Comparison of ENCODE assay signal across 29 mouse cellular contexts in the genomic region with DNA sequence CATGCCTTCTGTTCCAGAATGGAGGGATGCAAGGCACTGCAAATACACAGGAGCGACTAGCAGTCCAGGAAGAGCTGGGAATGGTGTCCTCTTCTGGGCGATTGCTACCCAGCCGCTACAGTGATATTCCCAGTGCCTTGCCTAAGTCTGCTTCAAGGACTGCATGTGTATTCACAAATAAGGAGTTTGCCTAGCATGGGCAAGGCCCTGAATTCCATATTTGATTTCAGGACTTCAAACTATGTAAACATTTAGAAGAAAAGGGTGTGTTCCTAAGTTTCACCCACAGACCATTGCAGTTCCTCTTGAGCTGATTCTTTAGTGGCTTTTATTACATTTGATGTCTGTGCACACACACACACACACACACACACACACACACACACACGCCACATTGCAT. TPM values are rescaled to one million over a fixed set of nuclear protein-coding genes. Genes with fewer than 3 reads are reported as not detected.
"Had no signal": no experiment of that assay in that cellular context is flagged by ENCODE, and none has a peak within 500 bp of the region (broad histone marks: within the 10 kb centered on the region; RNA-seq: fewer than 3 reads in every experiment).

No protein-coding gene starts in this region.

- ATAC-seq: forebrain, embryonic 15.5 days; forebrain, postnatal 0 days; hindbrain, postnatal 0 days; intestine, embryonic 16.5 days had no signal

- H3K9ac ChIP-seq: forebrain, embryonic 15.5 days; forebrain, postnatal 0 days; heart, embryonic 13.5 days; heart, embryonic 15.5 days; hindbrain, embryonic 13.5 days; hindbrain, embryonic 15.5 days; kidney, embryonic 15.5 days; limb, embryonic 13.5 days had no signal

- H3K36me3 ChIP-seq: forebrain, embryonic 15.5 days; heart, embryonic 13.5 days; heart, embryonic 15.5 days; hindbrain, embryonic 13.5 days; hindbrain, embryonic 15.5 days; kidney, embryonic 15.5 days; limb, embryonic 13.5 days had no signal

- H3K4me3 ChIP-seq: forebrain, embryonic 15.5 days; heart, adult 2 months; heart, embryonic 13.5 days; heart, embryonic 15.5 days; hindbrain, embryonic 13.5 days; hindbrain, embryonic 15.5 days; kidney, embryonic 15.5 days; limb, embryonic 13.5 days had no signal

- H3K27me3 ChIP-seq: forebrain, embryonic 15.5 days; heart, embryonic 13.5 days; heart, embryonic 15.5 days; hindbrain, embryonic 13.5 days; hindbrain, embryonic 15.5 days; kidney, embryonic 15.5 days had no signal

- H3K4me1 ChIP-seq: forebrain, embryonic 15.5 days had no signal

- H3K4me2 ChIP-seq: forebrain, embryonic 15.5 days; heart, embryonic 11.5 days; heart, embryonic 13.5 days; heart, embryonic 15.5 days; hindbrain, embryonic 13.5 days; hindbrain, embryonic 15.5 days; kidney, embryonic 15.5 days; limb, embryonic 13.5 days had no signal

- DNase-seq: forebrain, postnatal 0 days; gastrocnemius, postnatal 10 days; gastrocnemius, postnatal 36 days; heart, adult 11 months; heart, adult 2 months; heart, postnatal 14 days; heart, postnatal 36 days; kidney, adult 11 months; kidney, adult 2 months; kidney, adult 9 months; kidney, postnatal 14 days; kidney, postnatal 36 days; layer of hippocampus, adult 9-11 months; layer of hippocampus, postnatal 36 days; left cerebral cortex, postnatal 4 days had no signal

- H3K27ac ChIP-seq: forebrain, embryonic 15.5 days; heart, adult 2 months; heart, embryonic 13.5 days; heart, embryonic 15.5 days; hindbrain, embryonic 13.5 days; hindbrain, embryonic 15.5 days; hindbrain, postnatal 0 days; kidney, embryonic 15.5 days; kidney, postnatal 0 days; limb, embryonic 13.5 days had no signal

- H3K9me3 ChIP-seq: forebrain, embryonic 15.5 days; heart, embryonic 13.5 days; heart, embryonic 15.5 days; hindbrain, embryonic 13.5 days; hindbrain, embryonic 15.5 days; kidney, embryonic 15.5 days; limb, embryonic 13.5 days had no signal

RNA-seq across cellular contexts. Expression of gene Apoh, which starts 39.4 kb away (rescaled TPM):
- total RNA-seq: heart, adult 2 months; heart, postnatal 14 days; heart, postnatal 36 days; hematopoietic stem cell, adult 5-6 weeks; hindbrain, postnatal 0 days; left cerebral cortex, postnatal 4 days had no signal
- polyA plus RNA-seq: forebrain, embryonic 15.5 days; intestine, embryonic 14.5 days; kidney, adult 2 months; limb, embryonic 11.5 days; limb, embryonic 13.5 days had no signal
